Mouse (Mus musculus) hindbrain, embryonic 12.5 days (tissue): Measurements from ENCODE around the gene Ccdc190. TPM values are rescaled to one million over a fixed set of nuclear protein-coding genes. Genes with fewer than 3 reads are reported as not detected.
A peak's percentile ranks its signal among the peaks of the same experiment; 100 is the strongest.

Experiments used
- ATAC-seq: fragments of 200-750 bp; cut with Nextera tagmentation; 2 replicates; pipeline ENCODE4 v1.8.0; 2017; ENCODE audit warnings: moderate TSS enrichment; ENCODE audit not compliant: low FRiP score
- H3K27ac ChIP-seq: fragments of 300-500 bp; sonication (generic); 2 replicates; pipeline ENCODE4 v1.5.1; 2016; ENCODE audit warnings: mild to moderate bottlenecking
- H3K27me3 ChIP-seq: fragments of 300-500 bp; sonication (generic); 2 replicates; pipeline ENCODE4 v1.6.1; 2016; ENCODE audit warnings: mild to moderate bottlenecking
- H3K36me3 ChIP-seq: fragments of 300-500 bp; sonication (generic); 2 replicates; pipeline ENCODE4 v1.6.1; 2016; ENCODE audit warnings: mild to moderate bottlenecking
- H3K4me1 ChIP-seq: fragments of 300-500 bp; sonication (generic); 2 replicates; pipeline ENCODE4 v1.6.1; 2016
- H3K4me2 ChIP-seq: fragments of 300-500 bp; sonication (generic); replicated peaks from 2 replicates; pipeline ENCODE4 v1.6.1; 2016; ENCODE audit warnings: mild to moderate bottlenecking
- H3K4me3 ChIP-seq: fragments of 300-500 bp; sonication (generic); 2 replicates; pipeline ENCODE4 v1.5.1; 2016; ENCODE audit warnings: mild to moderate bottlenecking
- H3K9ac ChIP-seq: fragments of 300-500 bp; sonication (generic); 2 replicates; pipeline ENCODE4 v1.6.1; 2016; ENCODE audit warnings: mild to moderate bottlenecking, moderate library complexity
- H3K9me3 ChIP-seq: fragments of 300-500 bp; sonication (generic); replicated peaks from 2 replicates; pipeline ENCODE4 v1.6.1; 2016; ENCODE audit warnings: mild to moderate bottlenecking
- WGBS: fragments of 180-500 bp; shearing (Covaris S2); methylation state at CpG from one replicate; pipeline ENCODE4 v1.1.7; 2016; 5-methylcytosine and 5-hydroxymethylcytosine counted together
- polyA plus RNA-seq: library from polyadenylated mRNA; unstranded; fragments of >200 nt; fragmentation: Nextera tagmentation; extraction: Ambion mirVana; gene quantifications from 2 replicates; pipeline ENCODE4 v1.2.1, GENCODE M21; 2016

The Ccdc190 gene
- 0.65 and 0.89 TPM in 2 replicates for polyA plus RNA-seq

DNA sequence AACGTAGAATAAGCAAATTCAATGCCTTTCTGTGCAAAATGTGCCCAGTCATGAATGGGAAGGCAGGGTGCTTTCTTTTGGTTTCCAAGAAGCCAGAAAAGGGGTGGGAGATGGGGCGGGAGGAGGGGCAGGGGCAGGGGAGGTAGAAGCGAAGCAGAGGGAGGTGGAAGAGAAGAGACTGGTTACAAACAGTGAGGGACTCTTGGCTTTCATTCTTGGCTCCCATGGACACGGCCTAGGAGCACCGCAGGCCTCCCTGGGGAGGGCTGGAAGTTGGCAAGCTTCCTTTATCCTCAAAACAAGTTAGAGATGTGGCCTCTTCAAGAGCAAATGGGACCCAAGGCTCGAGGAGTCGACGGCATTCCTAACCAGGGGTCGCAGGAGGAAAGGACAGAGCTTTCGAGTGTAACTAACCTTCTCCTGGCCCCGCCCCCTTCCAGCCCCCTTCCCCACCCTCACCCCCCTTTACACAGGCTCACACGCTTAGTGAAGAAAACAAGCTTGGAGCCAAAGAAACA lies at the start of gene Ccdc190:
Ccdc190 (plus strand) TSS at position 195 of the 518 bp plus-strand sequence.
- H3K4me3 ChIP-seq = no peak within 1 kb of the TSS
- peaks cover 8% of the 10 kb centered on the region; the same call in 1 of the 2 replicates for H3K4me1 ChIP-seq
- peak within 1 kb of the TSS; percentile 40; the same call in 1 of the 2 replicates for H3K27ac ChIP-seq
- H3K9me3 ChIP-seq = no peaks in the 10 kb centered on the region
- no peaks in the 10 kb centered on the region for H3K36me3 ChIP-seq
- H3K27me3 ChIP-seq = no peaks in the 10 kb centered on the region
- peak within 1 kb of the TSS; percentile 21 for H3K4me2 ChIP-seq
- no peak within 1 kb of the TSS for H3K9ac ChIP-seq
- 18% methylated on average over 12 of the region's 12 CpGs for WGBS
- peak; percentile 81 for ATAC-seq

DNA sequence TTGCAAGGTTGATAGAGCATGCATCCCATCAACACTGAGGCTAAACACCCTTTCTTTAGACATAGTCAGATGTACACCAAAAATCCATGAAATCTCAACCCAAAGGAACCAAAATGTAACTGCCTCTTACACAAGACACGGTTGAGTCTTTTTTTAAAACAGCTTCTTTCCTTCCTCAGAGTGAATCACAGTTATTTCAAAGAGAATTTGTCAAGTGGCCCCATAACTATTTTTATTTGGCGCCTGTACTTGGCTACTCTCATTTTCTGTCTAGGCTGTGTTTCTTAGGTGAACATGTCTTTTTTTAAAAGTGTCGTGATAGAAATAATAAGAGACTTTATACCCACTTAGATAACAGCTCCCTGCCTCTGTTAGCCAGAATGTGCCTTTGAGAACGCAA lies 49.4 kb upstream of the Ccdc190 start:
- WGBS = 88% methylated on average over 4 of the region's 4 CpGs
- no peak for ATAC-seq
- Histone ChIP-seq H3K4me2 (no peak overlapping the region), H3K27ac (no peak overlapping the region), H3K36me3 (no peaks in the 10 kb centered on the region), H3K9ac (no peak overlapping the region), H3K4me1 (no peaks in the 10 kb centered on the region), H3K4me3 (no peak overlapping the region), H3K27me3 (no peaks in the 10 kb centered on the region), H3K9me3 (no peaks in the 10 kb centered on the region)

DNA sequence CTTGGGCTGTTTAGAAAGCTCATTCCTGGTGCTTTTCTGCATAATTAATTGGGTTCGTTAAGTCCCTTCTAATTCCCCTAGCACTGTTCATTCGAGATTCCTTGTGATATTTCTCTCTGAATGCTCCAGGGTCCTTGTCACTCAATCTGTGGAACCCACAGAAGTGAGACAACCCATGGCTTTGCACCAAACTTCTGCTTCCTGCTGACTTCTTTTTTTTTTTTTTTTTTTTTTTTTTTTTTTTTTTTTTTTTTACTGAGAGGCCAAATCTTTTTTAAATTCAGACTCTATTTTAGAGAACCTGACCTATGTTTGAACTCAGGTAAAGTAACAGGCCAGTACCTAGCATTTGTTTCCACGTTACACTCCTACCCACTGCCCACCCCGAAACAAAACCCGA lies 48.3 kb upstream of the Ccdc190 start:
- Histone ChIP-seq H3K4me1 (no peaks in the 10 kb centered on the region), H3K36me3 (no peaks in the 10 kb centered on the region), H3K9me3 (no peaks in the 10 kb centered on the region), H3K27ac (no peak overlapping the region), H3K4me2 (no peak overlapping the region), H3K9ac (no peak overlapping the region), H3K27me3 (no peaks in the 10 kb centered on the region), H3K4me3 (no peak overlapping the region)
- ATAC-seq = no peak
- WGBS = 84% methylated on average over 5 of the region's 5 CpGs

DNA sequence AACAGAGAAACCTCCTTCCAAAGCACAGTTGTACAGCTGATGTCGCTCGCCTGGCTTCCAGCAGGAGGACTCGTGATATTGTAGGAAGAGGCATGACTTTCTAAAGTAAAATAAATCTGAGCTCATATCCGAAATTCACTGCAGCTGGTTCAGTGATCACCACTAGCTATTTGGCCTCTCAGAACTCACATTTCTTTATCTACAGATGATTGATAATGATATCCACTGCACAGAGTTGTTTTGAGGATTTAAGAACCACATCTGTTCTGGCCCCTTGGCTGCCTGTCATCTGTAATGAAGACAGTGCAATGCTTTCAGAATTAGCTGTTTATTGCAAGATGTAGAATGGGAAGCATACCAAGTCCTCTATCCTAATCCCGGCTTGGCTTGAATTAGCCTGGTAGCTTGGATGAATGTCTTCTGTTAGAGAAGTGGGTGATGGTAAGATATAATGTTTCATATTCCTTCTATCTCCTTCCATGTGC lies 45.3 kb upstream of the Ccdc190 start:
- WGBS = 83% methylated on average over 5 of the region's 5 CpGs
- no peak overlapping the region for H3K9ac ChIP-seq
- no peak overlapping the region for H3K27ac ChIP-seq
- no peaks in the 10 kb centered on the region for H3K9me3 ChIP-seq
- no peak overlapping the region for H3K4me3 ChIP-seq
- no peak overlapping the region for H3K4me2 ChIP-seq
- no peaks in the 10 kb centered on the region for H3K4me1 ChIP-seq
- no peaks in the 10 kb centered on the region for H3K36me3 ChIP-seq
- no peaks in the 10 kb centered on the region for H3K27me3 ChIP-seq
- no peak for ATAC-seq

DNA sequence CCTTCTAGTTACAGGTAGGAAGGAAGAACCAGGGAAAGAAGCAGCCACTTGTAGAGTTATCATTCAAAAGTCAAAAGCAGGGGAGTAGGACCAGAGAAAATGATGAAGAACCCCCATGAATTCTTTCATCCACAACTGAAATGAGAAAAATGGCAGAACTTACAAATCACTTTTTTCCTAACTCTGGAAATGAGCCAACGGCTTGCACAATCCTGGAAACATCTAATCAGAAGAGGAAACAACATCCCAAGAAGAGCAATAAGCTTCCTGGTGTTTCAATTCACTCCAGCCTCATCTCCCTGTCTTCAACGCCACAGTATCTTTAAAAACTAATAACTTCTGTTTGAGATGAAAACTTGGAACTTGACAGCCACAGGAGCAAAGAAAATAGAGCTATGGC lies 39.2 kb upstream of the Ccdc190 start:
- ATAC-seq = no peak

DNA sequence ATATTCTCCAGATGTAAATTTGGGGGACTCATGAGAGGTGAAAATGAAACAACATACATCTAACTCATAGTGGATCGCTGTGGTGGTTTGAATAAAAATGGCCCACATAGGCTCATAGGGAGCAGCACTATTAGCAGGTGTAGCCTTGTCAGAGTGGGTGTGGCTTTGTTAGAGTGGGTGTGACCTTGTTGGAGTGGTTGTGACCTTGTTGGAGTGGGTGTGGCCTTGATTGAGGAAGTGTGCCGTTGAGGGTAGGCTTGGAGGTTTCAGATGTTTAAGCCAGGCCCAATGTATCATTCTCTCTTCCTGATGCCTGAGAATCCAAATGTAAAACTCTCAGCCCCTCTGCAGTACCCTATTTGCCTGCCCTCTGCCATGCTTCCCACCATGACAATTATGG lies 34.5 kb upstream of the Ccdc190 start:
- 95% methylated on average over 2 of the region's 2 CpGs for WGBS
- H3K4me2 ChIP-seq = no peak overlapping the region
- no peaks in the 10 kb centered on the region for H3K36me3 ChIP-seq
- no peak overlapping the region for H3K9ac ChIP-seq
- no peak for ATAC-seq
- peaks cover 4% of the 10 kb centered on the region; the same call in 1 of the 2 replicates for H3K9me3 ChIP-seq
- H3K4me1 ChIP-seq = no peaks in the 10 kb centered on the region
- H3K27me3 ChIP-seq = no peaks in the 10 kb centered on the region
- no peak overlapping the region for H3K27ac ChIP-seq
- no peak overlapping the region for H3K4me3 ChIP-seq

More for the DNA sequence above, 39.2 kb upstream of the Ccdc190 start:
- Histone ChIP-seq H3K36me3 (no peaks in the 10 kb centered on the region), H3K9me3 (peaks cover 4% of the 10 kb centered on the region; the same call in 1 of the 2 replicates), H3K27me3 (no peaks in the 10 kb centered on the region), H3K4me1 (no peaks in the 10 kb centered on the region), H3K9ac (no peak overlapping the region), H3K27ac (no peak overlapping the region), H3K4me2 (no peak overlapping the region), H3K4me3 (no peak overlapping the region)
- WGBS = 76% methylated on average over 2 of the region's 2 CpGs

DNA sequence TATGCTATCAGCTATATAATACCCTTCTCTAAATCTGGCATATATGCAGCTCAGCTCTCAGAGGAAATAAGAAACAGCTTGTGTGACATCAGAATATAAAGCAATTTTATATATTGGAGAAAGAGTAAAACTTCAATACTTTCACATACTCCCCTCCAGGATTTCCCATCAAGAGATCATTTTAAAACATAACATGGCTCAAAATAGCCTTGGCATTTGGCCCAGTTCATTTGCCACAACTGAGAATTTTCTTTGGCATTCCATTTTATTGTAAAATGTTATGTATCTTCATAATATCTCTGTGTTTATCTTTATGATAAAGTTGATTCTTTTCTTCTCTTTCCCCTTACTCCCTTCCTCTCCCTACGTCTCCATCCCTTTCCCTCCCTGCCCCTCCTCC lies 32.8 kb upstream of the Ccdc190 start:
- no peak for ATAC-seq
- Histone ChIP-seq H3K4me3 (no peak overlapping the region), H3K4me2 (no peak overlapping the region), H3K27ac (no peak overlapping the region), H3K9me3 (no peaks in the 10 kb centered on the region), H3K9ac (no peak overlapping the region), H3K36me3 (no peaks in the 10 kb centered on the region), H3K27me3 (no peaks in the 10 kb centered on the region), H3K4me1 (no peaks in the 10 kb centered on the region)
- 77% methylated on average over 1 of the region's 1 CpGs for WGBS

DNA sequence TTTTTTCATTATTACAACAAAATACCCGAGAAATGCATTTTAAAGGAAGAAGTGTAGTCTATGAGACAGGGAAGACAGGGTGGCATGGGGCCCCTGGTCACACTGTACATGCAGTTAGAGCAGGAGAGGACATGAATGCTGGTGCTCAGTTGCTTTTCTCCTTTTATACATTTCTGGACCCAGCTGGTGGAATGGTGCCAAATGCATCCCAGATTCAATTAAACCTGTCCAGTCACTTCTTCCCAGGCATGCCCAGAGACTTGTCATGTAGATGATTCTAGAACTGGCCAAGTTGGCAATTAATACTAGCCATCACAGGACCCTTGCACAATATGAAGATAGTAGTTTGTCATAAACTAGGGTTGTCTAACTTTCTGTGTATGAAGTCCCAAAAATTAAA lies 30.5 kb upstream of the Ccdc190 start:
- H3K4me3 ChIP-seq = no peak overlapping the region
- H3K27ac ChIP-seq = no peak overlapping the region
- ATAC-seq = no peak
- H3K4me2 ChIP-seq = no peak overlapping the region
- H3K9ac ChIP-seq = no peak overlapping the region
- H3K4me1 ChIP-seq = no peaks in the 10 kb centered on the region
- no peaks in the 10 kb centered on the region for H3K9me3 ChIP-seq
- WGBS = 48% methylated on average over 1 of the region's 1 CpGs
- no peaks in the 10 kb centered on the region for H3K27me3 ChIP-seq
- no peaks in the 10 kb centered on the region for H3K36me3 ChIP-seq

DNA sequence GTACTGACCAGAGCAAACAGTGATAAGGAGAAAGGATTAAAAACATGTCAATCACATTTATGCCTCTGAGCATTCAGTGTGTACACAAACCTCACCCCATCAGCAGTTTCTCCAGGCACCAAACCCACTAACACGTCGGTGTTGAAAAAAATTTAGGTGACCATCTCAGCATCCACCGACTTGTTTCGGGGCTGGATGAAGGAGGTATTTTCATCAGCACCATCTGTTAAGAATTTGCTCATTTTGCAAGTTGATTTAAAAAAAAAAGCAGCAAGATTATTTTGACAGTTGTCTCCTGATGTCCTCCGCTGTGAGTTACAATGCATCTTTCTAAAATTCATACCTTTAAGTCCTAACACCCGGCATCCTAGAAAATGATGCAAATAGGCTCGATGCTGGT lies 29.8 kb upstream of the Ccdc190 start:
- H3K4me2 ChIP-seq = no peak overlapping the region
- no peaks in the 10 kb centered on the region for H3K9me3 ChIP-seq
- no peak overlapping the region for H3K4me3 ChIP-seq
- ATAC-seq = no peak
- H3K27me3 ChIP-seq = no peaks in the 10 kb centered on the region
- no peak overlapping the region for H3K27ac ChIP-seq
- WGBS = 78% methylated on average over 7 of the region's 7 CpGs
- H3K36me3 ChIP-seq = no peaks in the 10 kb centered on the region
- H3K9ac ChIP-seq = no peak overlapping the region
- H3K4me1 ChIP-seq = no peaks in the 10 kb centered on the region

DNA sequence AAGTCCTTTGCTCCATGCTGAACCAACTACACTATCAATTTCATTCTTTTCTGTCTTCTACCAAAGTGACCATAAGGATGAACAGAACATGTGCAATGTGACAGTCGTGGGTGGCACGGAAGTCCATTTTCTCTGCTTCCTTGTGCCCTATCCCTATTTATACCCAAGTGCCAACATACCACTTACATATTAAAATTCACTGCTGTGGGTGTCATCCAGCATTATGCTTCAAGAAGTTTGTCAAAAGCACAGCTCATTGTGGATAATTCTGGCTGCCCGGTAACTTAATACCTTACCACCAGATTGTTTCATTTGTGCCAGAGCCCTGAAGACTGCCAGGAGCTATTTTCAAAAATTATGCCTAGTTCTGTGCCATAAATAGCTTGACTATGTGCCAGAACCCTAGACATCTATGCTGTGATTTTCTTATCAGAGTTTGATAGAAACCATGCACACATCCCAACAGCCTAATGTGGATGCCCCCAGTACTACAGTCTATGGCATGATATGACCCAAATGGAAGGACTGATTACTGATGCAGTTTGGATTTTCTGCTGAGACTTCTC lies 27.6 kb upstream of the Ccdc190 start:
- Histone ChIP-seq H3K4me2 (no peak overlapping the region), H3K9ac (no peak overlapping the region), H3K9me3 (no peaks in the 10 kb centered on the region), H3K4me3 (no peak overlapping the region), H3K27ac (no peak overlapping the region), H3K27me3 (no peaks in the 10 kb centered on the region), H3K36me3 (no peaks in the 10 kb centered on the region), H3K4me1 (no peaks in the 10 kb centered on the region)
- WGBS = 89% methylated on average over 3 of the region's 3 CpGs
- no peak for ATAC-seq

DNA sequence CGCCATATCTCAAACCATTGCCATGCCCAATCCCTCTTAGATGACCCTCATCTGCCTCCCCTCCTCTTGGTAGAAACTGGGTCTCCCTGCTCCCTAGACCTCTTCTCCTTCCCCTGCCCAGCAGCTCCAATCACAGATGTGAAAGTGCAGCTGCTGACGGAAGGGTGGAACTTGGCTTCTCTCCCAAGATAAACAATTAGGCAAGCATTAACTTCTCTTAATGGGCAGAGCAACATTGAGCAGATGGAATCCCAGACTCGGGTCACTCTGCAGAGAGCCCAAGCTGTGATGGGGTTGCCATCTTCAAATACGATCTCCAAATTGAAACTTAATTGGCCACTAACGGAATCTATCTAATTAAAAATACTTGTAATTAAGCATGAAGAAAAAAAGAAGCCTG lies 19.3 kb upstream of the Ccdc190 start:
- Histone ChIP-seq H3K4me2 (no peak overlapping the region), H3K27ac (no peak overlapping the region), H3K27me3 (no peaks in the 10 kb centered on the region), H3K9me3 (no peaks in the 10 kb centered on the region), H3K4me1 (no peaks in the 10 kb centered on the region), H3K36me3 (no peaks in the 10 kb centered on the region), H3K4me3 (no peak overlapping the region), H3K9ac (no peak overlapping the region)
- ATAC-seq = no peak
- 75% methylated on average over 5 of the region's 5 CpGs for WGBS

DNA sequence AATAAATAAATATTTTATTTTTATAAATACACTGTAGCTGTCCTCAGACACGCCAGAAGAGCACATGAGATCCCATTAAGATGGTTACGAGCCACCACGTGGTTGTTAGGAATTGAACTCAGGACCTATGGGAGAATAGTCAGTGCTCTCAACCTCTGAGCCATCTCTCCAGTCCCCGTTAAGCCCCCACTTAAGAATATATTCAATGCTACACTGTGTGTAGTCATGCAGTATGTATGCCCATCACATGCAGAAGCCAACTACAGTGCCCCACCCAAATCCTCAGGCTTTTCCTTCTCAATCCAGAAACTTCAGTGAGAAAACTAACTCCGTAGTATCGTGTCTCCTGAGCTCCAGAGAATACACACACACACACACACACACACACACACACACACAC lies 18.8 kb upstream of the Ccdc190 start:
- H3K9ac ChIP-seq = no peak overlapping the region
- ATAC-seq = no peak
- no peaks in the 10 kb centered on the region for H3K9me3 ChIP-seq
- no peaks in the 10 kb centered on the region for H3K4me1 ChIP-seq
- 95% methylated on average over 6 of the region's 6 CpGs for WGBS
- H3K4me3 ChIP-seq = no peak overlapping the region
- no peak overlapping the region for H3K27ac ChIP-seq
- no peaks in the 10 kb centered on the region for H3K36me3 ChIP-seq
- no peak overlapping the region for H3K4me2 ChIP-seq
- no peaks in the 10 kb centered on the region for H3K27me3 ChIP-seq

DNA sequence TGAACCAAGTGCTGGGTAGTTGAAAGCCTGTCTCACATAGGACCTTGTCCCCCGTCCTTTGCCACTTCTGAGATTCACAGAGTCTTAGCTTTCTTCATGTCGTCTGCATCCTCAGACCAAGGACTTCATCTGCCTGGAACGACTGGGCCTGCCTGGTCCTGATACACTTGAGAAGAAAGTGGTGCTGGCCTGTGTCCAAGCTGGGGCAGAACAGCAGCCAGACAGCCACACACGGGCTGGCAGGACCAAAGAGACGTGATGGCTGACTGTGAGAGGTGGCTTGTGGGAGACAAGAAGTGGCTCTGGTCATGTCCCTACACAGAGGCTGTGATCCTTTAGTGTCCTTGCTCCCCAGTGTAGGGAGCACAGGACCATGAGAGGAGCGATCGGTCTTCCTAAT lies 17.7 kb upstream of the Ccdc190 start:
- H3K4me1 ChIP-seq = no peaks in the 10 kb centered on the region
- H3K27ac ChIP-seq = no peak overlapping the region
- no peak overlapping the region for H3K4me3 ChIP-seq
- H3K27me3 ChIP-seq = no peaks in the 10 kb centered on the region
- 85% methylated on average over 7 of the region's 7 CpGs for WGBS
- H3K9ac ChIP-seq = no peak overlapping the region
- ATAC-seq = no peak
- no peaks in the 10 kb centered on the region for H3K36me3 ChIP-seq
- H3K4me2 ChIP-seq = no peak overlapping the region
- H3K9me3 ChIP-seq = no peaks in the 10 kb centered on the region
